Mouse (Mus musculus) neural tube, embryonic 10.5 days (tissue): Measurements from ENCODE around the gene Cecr2.
"Not testable (repeated sequence)": the region's sequence is repeated elsewhere in the genome, so short reads cannot be mapped to it uniquely, and the experiment has no call there.

Experiments used
- DNase-seq: peaks from one replicate; pipeline ENCODE4 v3.0.0-alpha.2; 2017; ENCODE audit warnings: low spot score; ENCODE audit errors: extremely low spot score

Cecr2 gene

GRCm38 (mm10) chr6:120772025-120772424, 105.9 kb downstream of the Cecr2 start:
- no peak for DNase-seq

GRCm38 (mm10) chr6:120773149-120773628, 107.0 kb downstream of the Cecr2 start, which contains the start of gene Slc25a18:
Gene Slc25a18 (plus strand): TSS chr6:120773578.
- DNase-seq = no peak

- no peak for DNase-seq
Observed at GRCm38 (mm10) chr6:120773763-120774162, 107.6 kb downstream of the Cecr2 start.

- DNase-seq = no peak
Observed at GRCm38 (mm10) chr6:120776286-120776685, 110.1 kb downstream of the Cecr2 start.

GRCm38 (mm10) chr6:120777533-120777932, 111.4 kb downstream of the Cecr2 start:
- DNase-seq = no peak

- DNase-seq = no peak
Observed at GRCm38 (mm10) chr6:120778226-120778625, 112.1 kb downstream of the Cecr2 start.

GRCm38 (mm10) chr6:120782948-120783347, 116.8 kb downstream of the Cecr2 start:
- DNase-seq = no peak

GRCm38 (mm10) chr6:120784351-120784750, 118.2 kb downstream of the Cecr2 start:
- DNase-seq = no peak

GRCm38 (mm10) chr6:120788068-120788607, 122.0 kb downstream of the Cecr2 start:
- no peak for DNase-seq

GRCm38 (mm10) chr6:120788904-120789303, 122.7 kb downstream of the Cecr2 start:
- DNase-seq = no peak

GRCm38 (mm10) chr6:120790153-120790552, 124.0 kb downstream of the Cecr2 start:
- DNase-seq = no peak

- DNase-seq = no peak
Observed at GRCm38 (mm10) chr6:120790717-120791116, 124.5 kb downstream of the Cecr2 start.

- DNase-seq = no peak
Observed at GRCm38 (mm10) chr6:120792947-120793346, 126.8 kb downstream of the Cecr2 start.

GRCm38 (mm10) chr6:120795422-120796086, 129.4 kb downstream of the Cecr2 start:
- no peak for DNase-seq

GRCm38 (mm10) chr6:120796111-120796510, 129.9 kb downstream of the Cecr2 start:
- DNase-seq = no peak

GRCm38 (mm10) chr6:120798019-120798418, 131.8 kb downstream of the Cecr2 start:
- no peak for DNase-seq

- DNase-seq = no peak
Observed at GRCm38 (mm10) chr6:120798905-120799304, 132.7 kb downstream of the Cecr2 start.

GRCm38 (mm10) chr6:120799581-120800041, 133.4 kb downstream of the Cecr2 start:
- DNase-seq = no peak

- DNase-seq = no peak
Observed at GRCm38 (mm10) chr6:120806999-120807737, 141.0 kb downstream of the Cecr2 start.

- no peak for DNase-seq
Observed at GRCm38 (mm10) chr6:120807738-120808081, 141.5 kb downstream of the Cecr2 start.

GRCm38 (mm10) chr6:120811999-120812398, 145.8 kb downstream of the Cecr2 start:
- DNase-seq = not testable (repeated sequence)

- no peak for DNase-seq
Observed at GRCm38 (mm10) chr6:120819294-120819693, 153.1 kb downstream of the Cecr2 start.
